Mouse (Mus musculus): ENCODE measurements around the gene 1110008P14Rik. TPM values are rescaled to one million over a fixed set of nuclear protein-coding genes. Genes with fewer than 3 reads are reported as not detected.
A peak's percentile ranks its signal among the peaks of the same experiment; 100 is the strongest.
"Not testable (repeated sequence)": the region's sequence is repeated elsewhere in the genome, so short reads cannot be mapped to it uniquely, and the experiment has no call there.

1110008P14Rik gene
- total RNA-seq, 2 experiments from 2014 or later, result 153 to 155 TPM

GRCm38 (mm10) chr2:32364121-32364520 is 17.6 kb downstream of the 1110008P14Rik start:
- DNase-seq (ENCODE audit: low spot score in 2 of 2), result no peak

DNA sequence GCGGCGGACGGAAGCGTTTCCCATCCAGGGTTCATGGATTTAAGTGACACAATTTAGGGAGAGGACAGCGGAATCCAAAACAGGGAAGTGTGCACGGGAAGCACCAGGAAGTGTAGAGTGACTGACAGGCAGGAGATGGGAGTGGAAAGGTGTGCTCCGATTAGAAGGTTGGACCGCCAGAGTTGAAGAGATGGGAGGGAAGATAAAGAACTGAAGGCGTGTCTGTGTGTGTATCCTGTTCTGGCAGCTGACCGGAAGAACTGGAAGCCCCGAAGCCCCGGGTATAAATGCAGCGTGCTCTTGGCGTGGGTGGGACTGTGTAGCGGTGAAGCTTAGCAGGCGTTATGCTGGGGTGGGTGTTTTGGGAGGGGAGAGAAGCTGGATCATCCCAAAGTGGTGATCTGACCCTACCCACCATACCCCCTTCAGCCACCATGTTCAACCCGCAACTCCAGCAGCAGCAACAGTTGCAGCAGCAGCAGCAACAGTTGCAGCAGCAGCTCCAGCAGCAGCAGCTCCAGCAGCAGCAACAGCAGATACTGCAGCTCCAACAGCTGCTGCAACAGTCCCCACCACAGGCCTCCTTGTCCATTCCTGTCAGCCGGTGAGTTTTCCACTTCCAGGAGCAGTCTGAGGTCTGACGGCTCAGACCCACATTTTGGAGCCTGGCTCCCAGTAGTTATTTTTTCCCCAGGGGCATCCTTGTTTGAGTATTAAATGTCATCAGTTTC is 18.2 kb downstream of the 1110008P14Rik start:
- no peak for DNase-seq (ENCODE audit: low spot score in 2 of 2)

GRCm38 (mm10) chr2:32362817-32363340 is 18.9 kb downstream of the 1110008P14Rik start:
- peak; percentile 86 to 92 for DNase-seq (ENCODE audit: low spot score in 2 of 2)

- DNase-seq (ENCODE audit: low spot score in 2 of 2), result not testable (repeated sequence)
Observed at GRCm38 (mm10) chr2:32362274-32362673, 19.5 kb downstream of the 1110008P14Rik start.

DNA sequence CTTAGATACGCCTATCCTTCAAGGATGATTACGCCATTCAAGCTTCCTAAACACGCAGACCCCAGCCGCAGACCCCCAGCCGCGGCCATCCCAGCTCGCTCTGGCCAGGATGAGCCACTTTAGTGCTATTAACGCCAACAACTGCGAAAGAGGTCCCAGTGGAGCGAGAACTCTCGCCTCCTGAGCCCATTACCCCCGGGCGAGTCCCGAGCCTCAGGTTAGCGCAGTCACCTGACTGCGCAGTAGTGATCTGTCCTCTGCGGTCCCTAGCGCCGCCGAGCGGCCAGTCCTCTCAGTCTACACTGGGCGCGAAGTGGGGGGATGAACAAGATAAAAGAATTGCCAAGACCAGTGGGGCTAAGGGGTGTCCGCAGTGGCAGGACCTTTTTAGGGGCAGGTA is 20.3 kb downstream of the 1110008P14Rik start:
- DNase-seq (ENCODE audit: low spot score in 2 of 2), result peak in 1 of 2 experiments; percentile 83

- DNase-seq (ENCODE audit: low spot score in 2 of 2), result peak; percentile 83 to 92
Observed at GRCm38 (mm10) chr2:32360741-32361140, 21.0 kb downstream of the 1110008P14Rik start.

DNA sequence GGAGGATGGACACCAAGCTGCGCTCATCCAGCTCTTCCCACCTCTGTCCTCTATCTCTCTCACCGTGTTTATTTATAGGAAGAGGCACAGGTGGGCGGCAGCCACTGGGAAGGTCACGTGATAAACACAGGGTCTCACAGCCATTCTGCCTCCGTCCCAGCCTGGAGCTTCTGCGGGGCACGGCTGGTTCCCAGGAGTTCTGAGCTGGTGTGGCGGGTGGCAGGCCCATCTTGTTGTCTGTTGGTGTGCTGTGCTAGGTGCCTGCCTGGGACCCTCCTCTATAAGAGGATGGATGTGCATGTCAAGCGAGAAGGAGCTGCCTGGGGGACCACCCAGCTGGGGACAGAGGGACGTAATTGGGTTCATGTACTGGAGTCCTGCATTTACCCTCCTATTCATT is 23.4 kb downstream of the 1110008P14Rik start:
- DNase-seq (ENCODE audit: low spot score in 2 of 2), result no peak

- DNase-seq (ENCODE audit: low spot score in 2 of 2), result no peak
Observed at GRCm38 (mm10) chr2:32357710-32358109, 24.0 kb downstream of the 1110008P14Rik start.

GRCm38 (mm10) chr2:32356216-32356615 is 25.5 kb downstream of the 1110008P14Rik start:
- DNase-seq (ENCODE audit: low spot score in 2 of 2), result no peak

DNA sequence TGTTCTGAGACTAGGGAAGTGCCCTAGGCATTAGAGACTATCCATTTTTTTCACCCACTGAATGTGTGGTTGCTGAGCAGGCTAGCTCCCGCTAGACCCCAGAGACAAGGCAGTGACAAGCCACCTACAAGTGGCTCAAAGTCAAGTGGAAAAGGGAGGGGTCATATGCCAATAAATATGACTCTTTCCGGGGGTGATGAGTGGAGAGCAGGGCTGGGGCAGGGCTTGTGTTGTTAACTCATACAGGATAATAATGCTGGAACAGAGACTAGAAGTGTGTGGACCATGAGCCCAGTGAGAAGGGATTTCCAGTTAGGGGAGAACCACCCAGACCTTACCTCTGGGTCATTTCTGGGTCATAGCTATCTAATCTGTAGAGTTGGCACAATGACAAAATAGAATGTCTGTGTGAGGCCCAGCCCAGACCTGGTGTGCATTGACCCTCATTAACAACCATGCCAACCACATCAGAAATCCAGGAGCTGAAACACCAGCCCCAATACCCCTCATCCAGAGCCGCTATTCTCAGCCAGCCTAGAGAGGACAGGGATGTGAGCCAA is 27.3 kb downstream of the 1110008P14Rik start:
- DNase-seq (ENCODE audit: low spot score in 2 of 2), result no peak

DNA sequence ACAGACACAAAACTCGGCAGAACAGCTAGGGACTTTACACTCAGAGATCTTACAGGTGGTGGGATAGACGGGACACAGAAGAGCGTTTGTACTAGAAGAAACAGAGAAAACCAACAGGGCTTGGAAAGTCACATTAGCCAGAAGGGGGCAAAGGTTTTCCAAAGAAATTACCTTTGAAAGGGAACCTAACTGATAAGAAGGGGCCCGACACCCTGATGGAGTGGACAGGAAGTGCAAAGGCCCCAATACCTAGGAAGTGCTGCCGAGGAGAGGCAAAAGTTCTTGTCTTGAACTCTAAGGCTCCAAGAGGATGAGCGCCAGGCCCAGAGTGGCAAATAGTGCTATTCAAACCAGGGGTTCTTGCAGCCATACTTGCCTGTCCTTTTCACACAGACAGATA is 27.9 kb downstream of the 1110008P14Rik start:
- no peak for DNase-seq (ENCODE audit: low spot score in 2 of 2)

DNA sequence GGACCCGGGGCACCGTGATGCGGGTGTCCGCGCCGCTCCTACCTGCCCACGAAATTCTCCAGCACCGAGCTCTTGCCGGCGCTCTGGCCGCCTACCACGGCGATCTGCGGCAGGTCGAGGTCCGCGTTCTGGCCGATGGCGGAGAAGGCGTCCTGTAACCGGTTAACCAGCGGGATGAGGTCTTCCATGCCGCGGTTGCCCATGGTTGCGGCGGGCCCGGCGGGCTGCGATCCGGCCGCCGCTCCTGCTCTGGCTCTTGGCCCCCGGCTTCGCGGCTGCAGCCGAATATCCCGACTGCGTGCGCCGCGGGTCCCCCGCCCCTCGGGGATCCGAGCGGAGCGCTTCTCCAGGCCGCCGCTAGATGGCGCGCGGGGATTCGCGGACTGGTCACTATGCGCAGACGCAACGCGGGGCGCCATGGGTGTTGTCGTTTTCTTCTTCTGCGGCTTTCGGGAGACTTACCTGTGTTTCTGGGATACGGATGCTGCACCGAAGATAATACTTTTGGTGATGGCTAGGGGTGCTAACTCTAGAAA is 28.7 kb downstream of the 1110008P14Rik start, which contains the start of gene Dnm1:
Dnm1 (minus strand) TSS at position 332 of the 536 bp plus-strand sequence.
- DNase-seq (ENCODE audit: low spot score in 2 of 2), result peak; percentile 93 to 98

DNA sequence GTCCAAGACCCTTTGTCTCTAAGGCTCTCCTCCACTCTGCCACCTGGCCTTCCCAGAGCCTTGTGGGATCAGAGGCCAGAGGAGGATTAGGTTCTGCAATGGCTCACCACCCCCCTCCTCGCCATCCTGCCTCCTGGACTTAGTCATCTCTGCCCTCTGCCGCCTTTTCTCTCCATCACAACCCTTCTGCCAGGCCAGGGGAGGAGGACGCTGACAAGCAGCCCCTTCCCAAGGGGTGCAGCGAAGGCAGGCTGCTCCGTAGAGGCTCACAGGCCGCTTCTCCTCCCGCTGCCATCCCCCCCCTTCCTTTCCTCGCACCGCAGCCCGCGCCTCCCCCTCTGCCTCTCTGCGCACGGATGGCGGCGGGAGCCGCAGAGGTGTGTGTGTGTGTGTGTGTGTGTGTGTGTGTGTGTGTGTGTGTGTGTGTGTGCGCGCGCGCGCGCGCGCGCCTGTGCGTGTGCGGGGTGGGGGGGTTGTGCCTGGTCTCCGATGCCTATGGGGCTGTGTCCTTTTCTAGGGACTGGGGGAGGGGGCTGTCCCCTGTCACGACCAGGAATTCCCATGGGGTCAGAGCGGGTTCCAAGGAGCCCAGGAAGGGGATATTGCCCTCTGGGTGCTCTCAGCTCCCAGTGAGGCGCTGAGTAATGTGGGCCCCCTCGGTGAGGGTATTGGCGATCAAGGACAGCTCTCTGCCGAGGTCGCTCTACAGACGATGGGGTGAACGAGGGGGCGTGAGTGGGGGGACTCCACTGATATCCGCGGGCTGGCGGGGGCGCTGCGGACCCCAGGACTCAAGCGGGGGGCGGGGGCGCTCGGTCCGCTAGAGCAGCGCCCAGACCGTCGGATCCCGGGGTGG is 29.4 kb downstream of the 1110008P14Rik start, which contains the start of gene Ciz1:
Ciz1 (plus strand) TSS at position 177 of the 856 bp plus-strand sequence.
- no peak for DNase-seq (ENCODE audit: low spot score in 2 of 2)

- DNase-seq (ENCODE audit: low spot score in 2 of 2), result no peak
Observed at GRCm38 (mm10) chr2:32351471-32351961, 30.2 kb downstream of the 1110008P14Rik start.

DNA sequence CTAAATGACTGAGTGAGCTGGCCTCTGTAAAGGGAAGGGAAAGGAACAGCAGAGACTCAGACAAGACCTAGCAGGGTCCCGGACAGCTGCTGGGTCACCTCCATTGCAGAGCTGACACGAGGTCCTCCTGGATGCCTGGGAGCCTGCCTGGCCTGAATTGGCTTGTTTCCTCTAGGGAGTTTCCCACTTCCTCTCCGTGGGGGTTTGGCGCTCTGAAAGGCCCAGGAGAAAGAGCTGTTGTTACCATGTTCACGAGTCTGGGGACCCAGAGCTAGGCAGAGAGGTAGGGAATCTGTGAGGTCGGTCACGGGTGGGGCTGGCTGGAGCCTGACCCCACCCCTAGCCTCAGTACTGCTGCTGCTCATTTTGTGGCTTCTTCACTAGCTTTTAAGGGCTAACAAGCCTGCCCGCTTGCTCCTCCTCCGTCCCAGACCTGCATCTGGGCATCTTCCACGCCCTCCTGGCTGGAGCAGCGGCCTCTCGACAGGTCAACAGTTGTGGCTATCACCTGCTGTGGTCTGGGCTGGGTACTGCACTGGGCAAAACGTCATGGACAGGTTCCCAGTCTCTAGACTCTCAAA is 31.2 kb downstream of the 1110008P14Rik start:
- DNase-seq (ENCODE audit: low spot score in 2 of 2), result no peak

- no peak for DNase-seq (ENCODE audit: low spot score in 2 of 2)
Observed at GRCm38 (mm10) chr2:32349625-32350255, 32.0 kb downstream of the 1110008P14Rik start.

- peak in 1 of 2 experiments; percentile 77 for DNase-seq (ENCODE audit: low spot score in 2 of 2)
Observed at GRCm38 (mm10) chr2:32348311-32348710, 33.4 kb downstream of the 1110008P14Rik start.

DNA sequence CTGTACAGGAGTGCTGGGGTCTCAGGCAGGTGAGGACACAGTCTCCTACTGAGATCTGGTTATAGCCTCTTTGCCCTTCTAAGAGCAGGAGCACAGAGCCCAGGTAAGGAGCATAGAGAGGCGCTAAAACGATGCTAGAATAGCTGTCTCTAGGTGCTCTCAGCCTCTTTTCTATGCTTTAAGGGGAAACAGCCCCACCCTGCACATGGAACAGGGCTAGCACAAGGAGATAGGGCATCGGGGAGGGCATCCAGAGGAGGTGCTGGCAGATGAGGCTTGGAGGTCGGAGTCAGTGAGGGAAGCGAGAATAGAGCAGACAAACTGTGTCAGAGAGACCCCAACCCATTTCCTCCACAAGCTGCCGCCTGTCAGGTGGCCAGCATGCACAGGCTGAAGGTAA is 34.7 kb downstream of the 1110008P14Rik start:
- DNase-seq (ENCODE audit: low spot score in 2 of 2), result no peak

DNA sequence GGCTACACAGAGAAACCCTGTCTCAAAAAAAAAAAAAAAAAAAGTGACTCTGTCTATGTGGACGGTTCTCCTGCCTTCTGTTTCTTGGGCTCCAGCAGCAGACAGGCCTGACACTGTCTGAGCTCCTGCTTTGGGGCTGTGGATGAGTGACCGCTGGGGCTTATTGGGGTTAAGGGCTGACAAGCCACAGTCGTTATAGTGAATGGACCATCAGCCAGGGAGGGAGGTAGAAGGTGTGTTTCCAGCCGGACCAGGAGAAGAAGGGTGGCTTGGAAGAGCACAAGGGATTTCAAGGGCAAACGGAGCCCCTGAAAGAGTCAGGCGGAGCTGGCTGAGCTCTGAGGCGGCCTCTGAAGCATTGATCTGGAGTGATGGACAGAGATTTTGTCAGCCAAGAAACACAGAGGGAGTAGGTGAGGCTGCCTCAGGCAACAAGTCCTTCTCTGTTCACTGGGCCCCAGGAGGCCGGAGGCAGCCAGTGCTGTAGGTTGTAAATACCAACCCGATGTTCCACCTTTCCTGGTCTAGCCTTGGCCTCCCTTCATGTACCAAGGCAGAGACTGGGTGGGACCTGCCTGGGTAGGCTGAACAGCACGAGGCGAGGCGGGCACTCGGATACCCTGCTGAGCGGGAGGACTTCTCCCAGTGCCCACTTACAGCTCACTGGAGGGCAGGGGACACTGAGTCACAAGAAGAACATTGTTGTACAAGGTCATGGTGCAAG is 37.0 kb downstream of the 1110008P14Rik start:
- no peak for DNase-seq (ENCODE audit: low spot score in 2 of 2)

Measured in layer of hippocampus, adult 18-20 months (tissue).